Mouse (Mus musculus) intestine, embryonic 16.5 days (tissue): Measurements from ENCODE around the gene Serpina1e. TPM values are rescaled to one million over a fixed set of nuclear protein-coding genes. Genes with fewer than 3 reads are reported as not detected.

Source experiments
- ATAC-seq: fragments of 200-750 bp; cut with Nextera tagmentation; 2 replicates; pipeline ENCODE4 v1.8.0; 2017; ENCODE audit warnings: moderate TSS enrichment, moderate library complexity
- H3K27ac ChIP-seq: fragments of 300-500 bp; sonication (generic); 2 replicates; pipeline ENCODE4 v1.5.1; 2014; ENCODE audit warnings: mild to moderate bottlenecking, low read length
- H3K27me3 ChIP-seq: fragments of 300-500 bp; sonication (generic); replicated peaks from 2 replicates; pipeline ENCODE4 v1.6.1; 2014; ENCODE audit warnings: low read length, control low read depth, mixed read lengths; ENCODE audit not compliant: control insufficient read depth, insufficient read depth
- H3K36me3 ChIP-seq: fragments of 300-500 bp; sonication (generic); 2 replicates; pipeline ENCODE4 v1.6.1; 2014; ENCODE audit warnings: low read length, control low read depth; ENCODE audit not compliant: control insufficient read depth, insufficient read depth
- H3K4me1 ChIP-seq: fragments of 300-500 bp; sonication (generic); 2 replicates; pipeline ENCODE4 v1.6.1; 2014; ENCODE audit warnings: low read length, control low read depth, mixed read lengths; ENCODE audit not compliant: control insufficient read depth, insufficient read depth
- H3K4me2 ChIP-seq: fragments of 300-500 bp; sonication (generic); 2 replicates; pipeline ENCODE4 v1.6.1; 2014; ENCODE audit warnings: low read depth, low read length, control low read depth
- H3K4me3 ChIP-seq: fragments of 300-500 bp; sonication (generic); 2 replicates; pipeline ENCODE4 v1.5.1; 2014; ENCODE audit warnings: mild to moderate bottlenecking, low read length
- H3K9ac ChIP-seq: fragments of 300-500 bp; sonication (generic); 2 replicates; pipeline ENCODE4 v1.6.1; 2014; ENCODE audit warnings: low read depth, low read length
- H3K9me3 ChIP-seq: fragments of 300-500 bp; sonication (generic); 2 replicates; pipeline ENCODE4 v1.6.1; 2016; ENCODE audit warnings: low read length, control low read depth; ENCODE audit not compliant: control insufficient read depth
- WGBS: fragments of 180-500 bp; shearing (Covaris S2); extraction: QIAGEN DNeasy Blood & Tissue Kit; methylation state at CpG from one replicate; pipeline ENCODE4 v1.1.7; 2014; 5-methylcytosine and 5-hydroxymethylcytosine counted together
- polyA plus RNA-seq: library from polyadenylated mRNA; unstranded; fragments of >200 nt; fragmentation: Nextera tagmentation; extraction: Ambion mirVana; gene quantifications from 2 replicates; pipeline ENCODE4 v1.2.1, GENCODE M21; 2015

The Serpina1e gene
- polyA plus RNA-seq = 49.8 and 59.2 TPM in 2 replicates

DNA sequence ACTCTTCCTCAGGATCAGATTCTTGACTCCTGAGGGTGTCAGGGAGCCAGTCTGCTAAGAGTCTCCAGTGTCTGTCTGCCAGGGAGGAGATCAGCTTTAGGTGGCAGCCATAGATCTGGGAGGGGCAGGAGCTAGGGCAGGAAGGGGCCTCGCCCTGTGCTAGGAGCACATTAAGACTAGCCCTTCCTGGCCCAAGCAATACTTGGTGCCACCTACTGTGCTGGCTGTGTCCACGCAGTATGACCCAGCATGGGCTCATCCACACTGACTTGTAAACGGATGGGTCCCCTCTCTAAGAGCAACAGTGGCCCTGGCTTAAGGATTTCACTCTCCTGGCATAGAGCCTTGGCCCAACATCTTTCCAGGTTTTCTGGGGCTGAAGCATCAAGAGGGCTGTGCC is at the start of gene Serpina1e:
Serpina1e (minus strand) TSS at position 178 of the 400 bp plus-strand sequence.
- Histone ChIP-seq H3K9me3 (no peaks in the 10 kb centered on the region), H3K4me3 (no peak within 1 kb of the TSS), H3K27me3 (no peaks in the 10 kb centered on the region), H3K9ac (no peak within 1 kb of the TSS), H3K4me2 (no peak within 1 kb of the TSS), H3K27ac (no peak within 1 kb of the TSS), H3K4me1 (no peaks in the 10 kb centered on the region), H3K36me3 (no peaks in the 10 kb centered on the region)
- WGBS = 67% methylated on average over 3 of the region's 3 CpGs
- peak; percentile 69 for ATAC-seq

GRCm38 (mm10) chr12:104004689-104005088 is 45.9 kb upstream of the Serpina1e start:
- H3K36me3 ChIP-seq = no peaks in the 10 kb centered on the region
- H3K4me1 ChIP-seq = no peaks in the 10 kb centered on the region
- H3K27ac ChIP-seq = no peak overlapping the region
- H3K9me3 ChIP-seq = no peaks in the 10 kb centered on the region
- no peaks in the 10 kb centered on the region for H3K27me3 ChIP-seq
- no peak for ATAC-seq
- H3K9ac ChIP-seq = no peak overlapping the region
- H3K4me2 ChIP-seq = no peak overlapping the region
- WGBS = 84% methylated on average over 5 of the region's 5 CpGs
- H3K4me3 ChIP-seq = no peak overlapping the region

DNA sequence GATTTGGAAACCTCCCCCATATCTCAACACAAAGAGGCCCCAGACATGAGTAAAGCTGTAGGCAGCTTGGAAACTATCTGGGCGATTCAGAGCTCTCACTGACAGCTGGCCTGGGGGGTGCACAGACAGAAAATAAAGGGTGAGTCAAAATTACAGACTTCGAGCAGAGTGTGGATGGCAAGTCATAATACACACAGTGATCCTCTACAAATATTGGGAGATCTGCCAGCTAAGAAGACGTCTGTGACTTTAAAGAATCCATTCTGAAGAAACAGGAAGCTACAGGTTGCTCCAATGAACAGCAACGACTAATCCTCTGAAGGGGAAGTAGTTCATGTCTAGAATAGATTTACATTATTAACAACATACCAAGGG is 44.5 kb upstream of the Serpina1e start:
- Histone ChIP-seq H3K4me3 (no peak overlapping the region), H3K27ac (no peak overlapping the region)
- 38% methylated on average over 4 of the region's 4 CpGs for WGBS

GRCm38 (mm10) chr12:104002569-104003237 is 43.9 kb upstream of the Serpina1e start:
- Histone ChIP-seq H3K4me3 (no peak overlapping the region), H3K4me1 (no peaks in the 10 kb centered on the region), H3K9ac (no peak overlapping the region), H3K9me3 (no peaks in the 10 kb centered on the region), H3K27ac (no peak overlapping the region), H3K36me3 (no peaks in the 10 kb centered on the region), H3K4me2 (no peak overlapping the region), H3K27me3 (no peaks in the 10 kb centered on the region)
- 48% methylated on average over 10 of the region's 10 CpGs for WGBS
- peak; percentile 23; the same call in 1 of the 2 replicates for ATAC-seq

More for the DNA sequence above, 44.5 kb upstream of the Serpina1e start:
- no peak for ATAC-seq
- Histone ChIP-seq H3K9ac (no peak overlapping the region), H3K4me1 (no peaks in the 10 kb centered on the region), H3K4me2 (no peak overlapping the region), H3K36me3 (no peaks in the 10 kb centered on the region), H3K9me3 (no peaks in the 10 kb centered on the region), H3K27me3 (no peaks in the 10 kb centered on the region)

DNA sequence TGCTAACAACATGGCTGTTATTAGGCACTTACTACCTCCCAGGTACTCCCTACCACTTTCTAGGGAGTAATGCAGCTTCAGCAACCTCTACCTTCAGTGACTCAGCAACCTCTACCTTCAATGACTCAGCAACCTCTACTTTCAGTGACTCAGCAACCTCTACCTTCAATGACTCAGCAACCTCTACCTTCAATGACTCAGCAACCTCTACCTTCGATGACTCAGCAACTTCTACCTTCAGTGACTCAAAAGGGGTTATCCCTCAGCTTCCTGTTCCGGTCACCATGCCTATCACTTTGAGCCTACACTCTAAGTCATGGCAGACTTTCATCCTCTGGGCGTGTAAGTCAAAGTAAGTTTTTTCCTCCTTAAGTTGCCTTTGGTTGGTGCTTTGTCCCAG is 41.8 kb upstream of the Serpina1e start:
- no peak overlapping the region for H3K27ac ChIP-seq
- H3K4me1 ChIP-seq = no peaks in the 10 kb centered on the region
- H3K27me3 ChIP-seq = no peaks in the 10 kb centered on the region
- H3K4me3 ChIP-seq = no peak overlapping the region
- H3K4me2 ChIP-seq = no peak overlapping the region
- no peaks in the 10 kb centered on the region for H3K9me3 ChIP-seq
- WGBS = 90% methylated on average over 3 of the region's 3 CpGs
- no peak overlapping the region for H3K9ac ChIP-seq
- ATAC-seq = no peak
- no peaks in the 10 kb centered on the region for H3K36me3 ChIP-seq

- 87% methylated on average over 8 of the region's 8 CpGs for WGBS
These were observed 40.8 kb upstream of the Serpina1e start for GRCm38 (mm10) chr12:103999611-104000010.

DNA sequence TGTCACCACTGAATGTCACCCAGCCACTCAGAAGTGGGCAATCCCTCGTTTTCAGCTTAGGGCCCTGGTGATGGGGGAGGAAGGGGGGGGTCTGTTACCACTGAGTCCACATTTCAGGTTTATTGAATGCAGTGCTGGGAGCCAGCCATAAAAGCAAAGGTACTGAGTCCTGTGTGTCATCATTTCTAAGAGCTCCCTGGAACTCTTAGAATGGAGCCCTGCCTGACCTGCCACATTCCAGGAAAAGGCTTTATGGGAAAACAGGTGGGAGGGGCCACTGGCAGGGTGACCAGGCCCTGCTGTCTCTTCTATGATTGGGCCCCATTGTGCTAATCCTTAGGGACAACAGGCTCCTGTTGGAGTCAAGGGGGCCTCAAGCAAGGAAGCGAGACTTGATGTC is 37.7 kb upstream of the Serpina1e start:
- Histone ChIP-seq H3K9ac (no peak overlapping the region), H3K9me3 (no peaks in the 10 kb centered on the region), H3K4me3 (no peak overlapping the region), H3K4me1 (no peaks in the 10 kb centered on the region), H3K36me3 (no peaks in the 10 kb centered on the region), H3K27ac (no peak overlapping the region), H3K27me3 (no peaks in the 10 kb centered on the region), H3K4me2 (no peak overlapping the region)
- WGBS = 68% methylated on average over 2 of the region's 2 CpGs
- ATAC-seq = peak; percentile 29; the same call in 1 of the 2 replicates

More at GRCm38 (mm10) chr12:103999611-104000010, 40.8 kb upstream of the Serpina1e start:
- Histone ChIP-seq H3K27ac (no peak overlapping the region), H3K27me3 (no peaks in the 10 kb centered on the region), H3K36me3 (no peaks in the 10 kb centered on the region), H3K9me3 (no peaks in the 10 kb centered on the region), H3K4me1 (no peaks in the 10 kb centered on the region), H3K4me3 (no peak overlapping the region), H3K9ac (no peak overlapping the region), H3K4me2 (no peak overlapping the region)
- ATAC-seq = no peak

- ATAC-seq = peak; percentile 37; the same call in 1 of the 2 replicates
- H3K9me3 ChIP-seq = no peaks in the 10 kb centered on the region
- H3K27me3 ChIP-seq = no peaks in the 10 kb centered on the region
- H3K4me2 ChIP-seq = no peak overlapping the region
- no peak overlapping the region for H3K27ac ChIP-seq
- H3K4me3 ChIP-seq = no peak overlapping the region
- H3K36me3 ChIP-seq = no peaks in the 10 kb centered on the region
- H3K9ac ChIP-seq = no peak overlapping the region
- H3K4me1 ChIP-seq = no peaks in the 10 kb centered on the region
- WGBS = 33% methylated on average over 5 of the region's 5 CpGs
These were observed 36.7 kb upstream of the Serpina1e start for GRCm38 (mm10) chr12:103995292-103996072.

DNA sequence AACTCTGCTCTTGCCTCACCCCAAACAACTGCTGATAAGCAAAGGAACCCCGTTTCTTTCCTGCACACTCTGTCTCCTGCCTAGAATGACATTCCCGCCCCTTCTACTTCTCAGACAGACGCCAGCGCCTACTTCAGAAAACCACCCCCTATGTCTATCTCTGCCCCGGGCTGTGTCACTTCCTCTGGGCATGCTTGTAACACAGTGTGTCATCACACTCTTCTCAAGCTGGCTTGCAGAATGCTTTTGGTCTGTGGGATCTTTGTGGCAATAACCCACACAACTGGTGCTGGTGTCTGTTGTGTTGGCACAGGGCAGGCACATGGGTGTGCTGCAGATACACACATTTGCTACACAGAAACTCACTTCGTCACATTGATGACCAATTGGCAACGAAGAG is 34.2 kb upstream of the Serpina1e start:
- no peak overlapping the region for H3K4me2 ChIP-seq
- no peaks in the 10 kb centered on the region for H3K4me1 ChIP-seq
- H3K4me3 ChIP-seq = no peak overlapping the region
- no peak overlapping the region for H3K9ac ChIP-seq
- 69% methylated on average over 7 of the region's 7 CpGs for WGBS
- H3K27me3 ChIP-seq = no peaks in the 10 kb centered on the region
- no peaks in the 10 kb centered on the region for H3K9me3 ChIP-seq
- H3K36me3 ChIP-seq = no peaks in the 10 kb centered on the region
- ATAC-seq = no peak
- H3K27ac ChIP-seq = no peak overlapping the region
